Mouse (Mus musculus): ENCODE data around the gene Rnf167. TPM values are rescaled to one million over a fixed set of nuclear protein-coding genes. Genes with fewer than 3 reads are reported as not detected.
A peak's percentile ranks its signal among the peaks of the same experiment; 100 is the strongest.

Rnf167 gene
- total RNA-seq, 2 experiments from 2014 or later: 100 to 106 TPM

DNA sequence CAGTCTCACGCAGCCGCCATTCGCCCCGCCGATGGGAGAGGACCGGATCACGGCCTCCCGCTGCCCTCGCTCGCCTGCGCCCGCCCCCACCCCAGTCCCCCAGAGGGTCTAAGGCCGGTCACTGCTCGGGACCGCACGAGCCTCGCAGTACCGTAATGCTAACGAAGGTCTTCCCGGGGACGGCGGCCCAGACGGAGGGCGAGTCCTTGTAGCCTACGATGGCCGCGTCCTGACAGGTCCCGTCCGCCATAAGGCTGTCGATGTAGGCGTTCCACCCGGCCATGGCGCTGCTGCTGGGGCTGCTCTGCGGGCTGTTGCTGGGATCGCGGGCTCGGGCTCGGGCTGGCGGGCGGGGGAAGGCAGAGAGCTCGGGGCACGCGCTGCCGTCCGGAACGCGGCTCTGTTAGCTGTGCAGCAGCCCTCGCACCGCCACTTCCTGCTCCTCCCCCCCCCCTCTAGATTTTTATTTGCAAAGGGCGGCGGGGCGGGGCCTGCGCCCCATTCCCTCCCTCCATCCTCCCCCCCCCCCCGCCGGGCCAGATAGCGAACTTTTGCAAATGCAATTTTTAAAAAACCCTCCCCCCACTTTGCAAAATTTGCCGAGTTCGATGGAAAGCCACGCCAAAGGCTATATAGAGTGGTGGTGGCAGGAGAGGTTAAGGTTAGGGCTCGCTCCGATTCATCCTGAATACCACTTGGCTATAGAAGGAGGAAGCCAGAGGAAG lies 7.3 kb downstream of the Rnf167 start, which contains the start of gene Pfn1:
Gene Pfn1, minus strand, starts transcription at position 447 of the 725 bp plus-strand sequence.
- peak; percentile 74 for DNase-seq (ENCODE audit: low spot score in 2 of 2)

DNA sequence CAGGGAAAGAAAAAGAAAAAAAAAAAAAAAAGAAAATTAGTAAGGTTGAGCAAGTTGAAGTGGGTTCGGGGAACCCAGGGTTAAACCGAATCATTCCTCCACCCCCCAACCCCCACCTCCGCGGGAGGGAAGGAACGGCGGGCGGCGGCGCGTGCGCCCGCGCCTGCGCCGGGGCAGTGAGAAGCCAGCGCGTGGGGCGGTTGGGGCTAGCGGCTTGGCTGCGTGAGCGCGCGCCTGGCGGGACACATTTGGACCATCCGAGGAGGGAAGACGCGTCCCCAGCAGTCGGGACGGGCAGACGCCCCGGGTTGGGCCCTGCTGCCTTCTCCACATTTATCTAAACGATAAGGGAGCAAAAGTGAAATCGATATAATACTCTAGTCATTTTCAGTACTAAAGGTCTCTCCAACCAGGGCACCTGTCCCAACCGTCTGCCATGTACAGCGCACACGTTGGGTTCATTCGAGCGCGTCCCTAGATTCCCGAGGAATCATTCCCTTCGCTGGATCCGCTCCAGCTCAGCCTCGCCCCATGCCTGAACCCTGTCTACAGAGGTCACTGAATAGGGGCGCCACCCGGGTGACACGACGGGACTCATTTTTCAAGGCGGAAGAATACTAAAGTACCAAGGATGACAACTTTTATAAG lies 8.0 kb downstream of the Rnf167 start:
- DNase-seq (ENCODE audit: low spot score in 2 of 2): peak; percentile 68 to 78

GRCm38 (mm10) chr11:70655571-70656455 lies 8.8 kb downstream of the Rnf167 start:
- peak in 1 of 2 experiments; percentile 50 for DNase-seq (ENCODE audit: low spot score in 2 of 2)

DNA sequence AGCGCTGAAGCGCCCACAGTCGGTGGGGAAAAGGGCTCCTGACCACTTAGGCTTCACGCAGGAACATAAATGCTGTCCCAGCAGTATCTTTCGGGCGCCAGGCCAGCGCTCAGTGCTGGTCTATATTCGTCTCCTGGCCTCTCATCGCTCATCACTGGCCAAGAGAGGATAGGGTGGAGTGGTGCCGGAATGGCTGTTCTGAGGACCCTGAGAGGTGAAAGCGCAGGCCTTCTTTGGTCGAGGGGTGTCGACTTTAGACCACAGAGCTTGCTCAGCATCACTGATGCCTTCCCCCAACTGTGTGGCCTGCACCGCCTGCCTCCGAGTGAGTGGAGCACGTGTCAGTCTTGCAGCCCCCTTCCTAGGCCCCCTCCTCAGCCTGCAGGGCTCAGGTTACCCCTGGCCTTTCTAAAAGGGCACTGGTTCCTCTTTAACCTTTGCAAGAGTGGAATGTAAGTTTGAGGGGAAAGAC lies 9.5 kb downstream of the Rnf167 start:
- no peak for DNase-seq (ENCODE audit: low spot score in 2 of 2)

GRCm38 (mm10) chr11:70656964-70657363 lies 9.9 kb downstream of the Rnf167 start, which contains the start of gene Eno3:
TSS of gene Eno3 (plus strand) at chr11:70657202.
- no peak for DNase-seq (ENCODE audit: low spot score in 2 of 2)

DNA sequence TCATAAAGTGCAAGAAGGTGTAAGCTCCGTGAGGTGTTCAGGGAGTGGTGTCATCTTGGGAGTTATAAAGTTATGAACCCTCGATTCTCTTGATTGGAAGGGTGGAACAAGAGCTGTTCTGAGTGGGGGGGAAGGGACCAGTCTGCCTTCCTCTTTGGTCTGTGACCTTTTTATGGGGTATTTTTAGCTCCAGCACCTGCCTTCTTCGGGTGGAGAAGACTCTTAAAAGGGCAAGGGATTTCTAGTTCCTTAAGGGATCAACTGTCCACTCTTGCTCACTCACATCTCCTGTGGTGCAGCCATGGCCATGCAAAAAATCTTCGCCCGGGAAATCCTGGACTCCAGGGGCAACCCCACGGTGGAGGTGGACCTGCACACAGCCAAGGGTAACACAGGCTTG lies 10.5 kb downstream of the Rnf167 start:
- no peak for DNase-seq (ENCODE audit: low spot score in 2 of 2)

- DNase-seq (ENCODE audit: low spot score in 2 of 2): no peak
Measured at GRCm38 (mm10) chr11:70657991-70658390, 11.0 kb downstream of the Rnf167 start.

DNA sequence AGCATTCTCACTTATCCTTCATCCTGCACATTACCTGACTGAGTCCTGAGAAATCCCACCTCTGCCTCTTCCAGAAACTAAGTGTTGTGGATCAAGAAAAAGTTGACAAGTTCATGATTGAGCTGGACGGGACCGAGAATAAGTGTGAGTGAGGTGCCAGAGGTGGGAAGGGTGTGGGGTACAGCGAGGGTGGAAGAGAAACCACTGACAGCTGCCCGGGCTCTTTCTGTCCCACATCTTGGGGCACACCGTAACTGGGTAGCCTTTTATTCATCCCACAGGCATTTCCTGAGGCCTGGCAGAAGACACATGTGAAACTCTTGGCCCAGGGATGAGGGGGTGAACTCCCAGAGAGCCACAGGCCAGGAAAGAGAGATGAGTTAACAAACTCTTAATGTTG lies 11.5 kb downstream of the Rnf167 start:
- DNase-seq (ENCODE audit: low spot score in 2 of 2): no peak

GRCm38 (mm10) chr11:70658942-70659341 lies 11.9 kb downstream of the Rnf167 start:
- no peak for DNase-seq (ENCODE audit: low spot score in 2 of 2)

DNA sequence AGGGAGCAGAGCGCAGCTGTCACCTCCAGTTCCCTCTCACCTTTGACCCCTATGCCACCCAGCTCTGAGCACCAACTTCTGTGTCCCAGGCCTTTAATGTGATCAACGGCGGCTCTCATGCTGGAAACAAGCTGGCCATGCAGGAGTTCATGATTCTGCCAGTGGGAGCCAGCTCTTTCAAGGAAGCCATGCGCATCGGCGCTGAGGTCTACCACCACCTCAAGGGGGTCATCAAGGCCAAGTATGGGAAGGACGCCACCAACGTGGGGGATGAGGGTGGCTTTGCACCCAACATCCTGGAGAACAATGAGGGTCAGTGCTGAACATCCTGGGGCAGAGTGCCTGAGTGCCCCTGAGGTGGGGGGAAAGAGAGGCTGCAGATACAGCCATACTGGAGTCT lies 13.5 kb downstream of the Rnf167 start:
- DNase-seq (ENCODE audit: low spot score in 2 of 2): no peak

- DNase-seq (ENCODE audit: low spot score in 2 of 2): no peak
Measured at GRCm38 (mm10) chr11:70663101-70663500, 16.1 kb downstream of the Rnf167 start.

- no peak for DNase-seq (ENCODE audit: low spot score in 2 of 2)
Measured at GRCm38 (mm10) chr11:70663957-70664356, 16.9 kb downstream of the Rnf167 start.

DNA sequence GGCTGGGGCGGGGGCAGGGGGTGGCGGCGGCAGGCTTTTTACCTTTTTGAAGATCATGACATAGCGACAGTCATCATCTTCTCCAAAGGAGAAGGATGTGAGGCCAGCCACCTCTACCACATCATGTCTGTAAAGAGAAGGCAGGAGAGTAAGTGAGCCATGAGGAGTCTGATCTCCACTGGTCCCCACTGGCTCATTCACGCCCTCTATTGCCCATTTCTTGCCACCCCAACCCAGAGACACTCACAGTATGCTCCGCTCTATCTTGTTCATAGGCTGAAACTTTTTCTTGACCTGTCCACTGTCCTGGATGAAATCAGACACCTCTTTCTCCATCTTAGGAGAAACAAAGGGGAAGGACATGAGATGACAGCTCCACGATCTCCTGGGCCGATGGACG lies 17.7 kb downstream of the Rnf167 start:
- no peak for DNase-seq (ENCODE audit: low spot score in 2 of 2)

DNA sequence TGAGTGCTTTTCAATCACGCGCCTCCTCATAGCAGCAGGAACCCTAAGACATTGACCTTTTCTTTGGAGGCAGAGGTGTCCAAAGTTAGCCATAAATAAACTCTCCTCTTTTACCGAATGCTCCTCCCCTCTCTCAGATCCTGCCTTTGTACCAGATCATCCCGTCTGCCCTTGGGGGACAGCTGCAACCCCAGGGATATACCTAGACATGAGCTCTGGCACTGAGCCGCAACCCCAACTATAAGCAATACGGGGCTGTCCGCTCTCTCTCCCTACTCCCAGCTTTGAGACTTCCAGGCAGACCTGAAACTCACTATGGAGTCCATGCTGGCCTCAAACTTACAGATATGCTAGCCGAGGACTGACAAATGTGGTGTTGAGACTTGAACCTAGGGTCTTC lies 19.7 kb downstream of the Rnf167 start:
- DNase-seq (ENCODE audit: low spot score in 2 of 2): no peak

DNA sequence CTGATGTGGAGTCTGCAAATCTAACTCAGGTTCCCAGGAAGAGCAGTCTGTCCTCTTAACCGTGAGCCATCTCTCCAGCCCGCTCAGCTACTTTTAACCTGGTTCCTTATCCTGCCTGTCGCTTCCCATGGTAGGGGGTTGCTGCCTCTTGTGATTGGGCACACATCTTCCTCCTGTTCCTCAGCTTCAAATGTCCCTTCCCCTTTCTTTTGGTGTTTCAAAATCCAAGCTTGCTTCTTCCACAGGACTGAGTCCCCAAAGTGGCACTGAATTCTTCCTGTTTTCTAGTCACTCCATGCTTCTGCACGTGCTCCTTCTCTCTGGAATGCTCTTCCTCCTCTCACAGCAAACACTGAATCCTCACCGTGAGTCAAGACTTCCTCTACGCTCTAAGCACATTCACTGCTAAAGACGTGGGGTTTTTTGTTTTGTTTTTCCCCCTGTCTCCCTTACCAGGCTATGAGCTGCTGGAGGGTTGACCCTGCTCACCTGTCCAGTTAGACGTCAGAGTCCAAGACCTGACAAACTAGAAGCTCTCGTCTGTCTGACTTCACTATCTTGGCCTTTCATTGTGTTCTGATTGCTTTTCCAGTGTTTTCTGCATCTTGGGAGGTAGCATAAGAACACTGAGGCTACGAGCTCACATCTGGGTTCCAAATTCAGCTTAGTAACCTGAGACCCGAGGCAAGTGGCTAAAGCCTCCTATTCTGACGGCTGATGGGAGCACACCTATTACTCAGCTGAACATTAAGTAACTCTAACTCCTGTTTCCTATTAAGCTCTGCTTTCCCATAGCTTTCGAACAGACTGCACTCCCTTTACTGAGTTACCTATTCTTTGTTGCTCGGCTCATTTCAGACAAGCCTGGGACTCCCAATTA lies 20.5 kb downstream of the Rnf167 start:
- no peak for DNase-seq (ENCODE audit: low spot score in 2 of 2)

GRCm38 (mm10) chr11:70668335-70668770 lies 21.3 kb downstream of the Rnf167 start:
- peak in 1 of 2 experiments; percentile 54 for DNase-seq (ENCODE audit: low spot score in 2 of 2)

DNA sequence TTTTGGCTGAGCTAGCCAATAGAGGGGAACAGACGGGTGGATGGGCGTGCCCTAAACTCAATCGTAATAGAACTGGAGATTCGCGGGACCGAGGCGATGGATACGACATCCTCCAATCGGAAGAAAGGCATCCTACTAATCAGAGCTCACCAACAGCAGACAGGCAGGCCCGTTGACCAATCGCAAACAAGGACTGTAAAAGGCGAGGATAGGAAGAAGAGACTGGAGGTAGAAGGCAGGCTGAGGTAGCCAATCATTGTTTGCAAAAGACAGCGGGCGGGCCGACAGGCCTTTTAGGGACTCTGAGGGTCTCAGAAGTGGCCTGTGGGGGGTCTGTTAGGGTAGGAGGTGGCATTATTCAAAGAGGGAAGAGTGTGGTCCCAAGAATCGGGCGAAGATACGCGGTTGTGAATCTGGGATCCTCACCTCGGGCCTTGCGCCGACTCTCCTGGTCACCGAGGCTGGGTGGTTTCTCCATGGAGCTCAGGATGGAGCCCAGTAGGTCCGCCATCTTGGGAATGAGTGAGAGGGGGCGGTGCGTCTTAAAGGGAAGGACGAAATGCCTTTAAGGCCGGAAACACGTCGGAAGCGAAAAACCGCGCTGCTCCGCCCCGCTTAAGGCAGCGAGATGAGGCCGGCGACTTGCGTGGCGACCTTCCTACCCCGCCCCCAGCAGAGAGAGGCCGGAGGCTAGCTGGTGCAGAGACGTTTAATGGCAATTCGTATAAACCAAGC lies 21.9 kb downstream of the Rnf167 start, which contains the start of gene Spag7:
Gene Spag7, minus strand, starts transcription at position 646 of the 735 bp plus-strand sequence.
- peak; percentile 72 to 89 for DNase-seq (ENCODE audit: low spot score in 2 of 2)

- peak in 1 of 2 experiments; percentile 60 for DNase-seq (ENCODE audit: low spot score in 2 of 2)
Measured at GRCm38 (mm10) chr11:70669582-70670345, 22.7 kb downstream of the Rnf167 start.

- no peak for DNase-seq (ENCODE audit: low spot score in 2 of 2)
Measured at GRCm38 (mm10) chr11:70670483-70670882, 23.4 kb downstream of the Rnf167 start.

Data from adrenal gland, postnatal 4 days (tissue).